Mouse (Mus musculus) lung, embryonic 16.5 days (tissue): ENCODE results near the gene Fabp1. TPM values are rescaled to one million over a fixed set of nuclear protein-coding genes. Genes with fewer than 3 reads are reported as not detected.

ENCODE experiments used
- ATAC-seq: fragments of 200-750 bp; cut with Nextera tagmentation; 2 replicates; pipeline ENCODE4 v1.8.0; 2017; ENCODE audit warnings: low read depth, mild to moderate bottlenecking, moderate library complexity
- H3K27ac ChIP-seq: fragments of 300-500 bp; sonication (generic); 2 replicates; pipeline ENCODE4 v1.5.1; 2014; ENCODE audit warnings: mild to moderate bottlenecking, control low read depth, low read length
- H3K27me3 ChIP-seq: fragments of 300-500 bp; sonication (generic); 2 replicates; pipeline ENCODE4 v1.6.1; 2014; ENCODE audit warnings: low read depth, low read length, mixed read lengths; ENCODE audit not compliant: control insufficient read depth, insufficient read depth
- H3K36me3 ChIP-seq: fragments of 300-500 bp; sonication (generic); 2 replicates; pipeline ENCODE4 v1.6.1; 2014; ENCODE audit warnings: low read length; ENCODE audit not compliant: control insufficient read depth, insufficient read depth
- H3K4me1 ChIP-seq: fragments of 300-500 bp; sonication (generic); replicated peaks from 2 replicates; pipeline ENCODE4 v1.6.1; 2014; ENCODE audit warnings: low read length, mixed read lengths; ENCODE audit not compliant: control insufficient read depth, insufficient read depth
- H3K4me2 ChIP-seq: fragments of 300-500 bp; sonication (generic); 2 replicates; pipeline ENCODE4 v1.6.1; 2014; ENCODE audit warnings: low read depth, low read length, control low read depth
- H3K4me3 ChIP-seq: fragments of 300-500 bp; sonication (generic); 2 replicates; pipeline ENCODE4 v1.5.1; 2014; ENCODE audit warnings: mild to moderate bottlenecking, low read length, control low read depth
- H3K9ac ChIP-seq: fragments of 300-500 bp; sonication (generic); 2 replicates; pipeline ENCODE4 v1.6.1; 2014; ENCODE audit warnings: low read length, control low read depth
- H3K9me3 ChIP-seq: fragments of 300-500 bp; sonication (generic); 2 replicates; pipeline ENCODE4 v1.6.1; 2016; ENCODE audit warnings: low read length; ENCODE audit not compliant: control insufficient read depth
- WGBS: fragments of 180-500 bp; shearing (Covaris S2); extraction: QIAGEN DNeasy Blood & Tissue Kit; methylation state at CpG from one replicate; pipeline ENCODE4 v1.1.7; 2014; 5-methylcytosine and 5-hydroxymethylcytosine counted together
- polyA plus RNA-seq: library from polyadenylated mRNA; unstranded; fragments of >200 nt; fragmentation: Nextera tagmentation; extraction: Ambion mirVana; gene quantifications from 2 replicates; pipeline ENCODE4 v1.2.1, GENCODE M21; 2015

The Fabp1 gene
- polyA plus RNA-seq, 1 experiment from 2014 or later, result 0.70 TPM

DNA sequence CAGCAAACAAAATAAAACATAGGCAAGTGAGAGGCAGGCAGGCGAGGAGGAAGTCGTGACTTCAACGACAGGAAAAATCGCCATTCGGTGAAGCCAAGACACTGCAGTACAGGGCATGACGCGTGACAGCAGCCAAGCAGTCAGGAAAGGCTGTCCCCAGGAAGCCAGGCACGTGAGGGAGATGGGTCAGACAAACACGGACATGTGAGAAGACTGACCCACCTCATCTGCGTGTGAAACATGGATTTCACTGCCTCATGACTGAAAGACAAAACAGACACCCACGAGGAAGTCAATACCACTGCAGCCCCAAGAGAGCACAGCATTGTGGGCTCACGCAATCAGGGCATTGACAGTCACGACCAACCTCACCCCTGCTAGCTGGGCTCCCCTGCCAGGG lies 35.5 kb downstream of the Fabp1 start:
- ATAC-seq, result no peak
- no peak overlapping the region for H3K9ac ChIP-seq
- no peaks in the 10 kb centered on the region for H3K9me3 ChIP-seq
- H3K4me3 ChIP-seq, result no peak overlapping the region
- H3K4me1 ChIP-seq, result no peaks in the 10 kb centered on the region
- no peaks in the 10 kb centered on the region for H3K36me3 ChIP-seq
- WGBS, result 62% methylated on average over 13 of the region's 13 CpGs
- no peaks in the 10 kb centered on the region for H3K27me3 ChIP-seq
- H3K4me2 ChIP-seq, result no peak overlapping the region
- H3K27ac ChIP-seq, result no peak overlapping the region

DNA sequence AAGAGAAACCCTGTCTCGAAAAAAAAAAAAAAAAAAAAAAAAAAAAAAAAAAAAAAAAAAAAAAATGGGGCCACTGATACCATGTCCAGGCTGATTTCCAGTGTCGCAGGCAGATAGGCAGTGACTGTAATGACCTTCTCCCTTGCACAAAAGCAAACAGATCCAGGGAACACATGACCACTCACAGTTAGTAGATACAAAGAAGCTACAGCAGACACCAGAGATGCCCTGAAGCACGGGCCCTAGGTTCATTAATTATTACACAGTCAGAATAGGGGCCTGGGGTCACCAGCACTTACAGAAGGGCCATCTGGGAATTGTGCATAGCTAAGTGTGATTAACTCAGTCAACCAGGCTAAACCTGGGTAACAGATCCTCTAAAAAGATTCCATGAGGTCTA lies 36.3 kb downstream of the Fabp1 start:
- H3K36me3 ChIP-seq, result no peaks in the 10 kb centered on the region
- no peak overlapping the region for H3K27ac ChIP-seq
- H3K27me3 ChIP-seq, result no peaks in the 10 kb centered on the region
- H3K4me1 ChIP-seq, result no peaks in the 10 kb centered on the region
- ATAC-seq, result no peak
- 71% methylated on average over 3 of the region's 3 CpGs for WGBS
- H3K9me3 ChIP-seq, result no peaks in the 10 kb centered on the region
- H3K4me2 ChIP-seq, result no peak overlapping the region
- H3K9ac ChIP-seq, result no peak overlapping the region
- H3K4me3 ChIP-seq, result no peak overlapping the region

DNA sequence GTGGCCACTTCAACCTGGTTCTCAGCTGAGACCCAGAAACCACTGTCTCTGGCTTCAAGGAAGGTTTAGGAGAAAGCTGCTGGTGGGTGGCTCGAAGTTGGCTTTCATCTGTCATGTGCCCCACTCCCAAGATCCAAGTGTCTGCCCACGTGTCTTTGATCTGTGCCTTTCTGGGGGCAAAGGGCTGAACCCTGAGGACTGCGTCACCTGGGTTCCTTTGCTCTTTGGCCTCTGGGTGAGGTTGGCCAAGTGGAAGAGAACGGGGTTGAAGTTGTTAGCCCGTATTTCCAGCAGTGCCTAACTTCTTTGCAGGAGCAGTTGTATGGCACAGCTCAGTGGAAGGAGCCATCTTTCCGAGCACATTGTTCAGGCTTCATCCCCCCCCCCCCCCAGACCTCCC lies 36.9 kb downstream of the Fabp1 start:
- Histone ChIP-seq H3K27ac (no peak overlapping the region), H3K36me3 (no peaks in the 10 kb centered on the region), H3K4me3 (no peak overlapping the region), H3K9ac (no peak overlapping the region), H3K27me3 (no peaks in the 10 kb centered on the region), H3K9me3 (no peaks in the 10 kb centered on the region), H3K4me2 (no peak overlapping the region), H3K4me1 (no peaks in the 10 kb centered on the region)
- 48% methylated on average over 6 of the region's 6 CpGs for WGBS
- ATAC-seq, result peak; percentile 43; the same call in 1 of the 2 replicates

DNA sequence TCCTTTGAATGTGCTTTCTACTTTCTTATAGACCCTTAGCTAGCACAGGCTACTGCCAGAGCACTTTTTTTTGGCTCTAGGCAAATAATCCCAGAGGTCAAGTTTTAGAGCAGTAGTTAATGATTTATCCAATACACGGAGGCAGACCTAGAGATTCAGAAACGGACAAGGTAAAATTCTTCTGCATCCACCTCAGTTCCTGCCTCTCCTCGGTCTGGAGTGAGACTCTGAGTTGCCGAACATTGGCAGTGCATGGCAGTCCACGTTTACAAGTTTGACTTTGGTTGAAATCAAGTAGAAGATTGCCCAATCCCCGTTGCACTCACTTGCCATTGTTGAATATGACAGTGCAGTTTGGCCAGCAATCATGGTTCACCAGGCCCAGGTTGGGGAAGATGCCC lies 37.4 kb downstream of the Fabp1 start:
- no peak overlapping the region for H3K4me3 ChIP-seq
- H3K9me3 ChIP-seq, result no peaks in the 10 kb centered on the region
- peak; percentile 65 for ATAC-seq
- H3K27me3 ChIP-seq, result no peaks in the 10 kb centered on the region
- 56% methylated on average over 6 of the region's 6 CpGs for WGBS
- no peak overlapping the region for H3K9ac ChIP-seq
- H3K36me3 ChIP-seq, result no peaks in the 10 kb centered on the region
- H3K27ac ChIP-seq, result peak overlapping the region; percentile 36
- H3K4me1 ChIP-seq, result no peaks in the 10 kb centered on the region
- no peak overlapping the region for H3K4me2 ChIP-seq

DNA sequence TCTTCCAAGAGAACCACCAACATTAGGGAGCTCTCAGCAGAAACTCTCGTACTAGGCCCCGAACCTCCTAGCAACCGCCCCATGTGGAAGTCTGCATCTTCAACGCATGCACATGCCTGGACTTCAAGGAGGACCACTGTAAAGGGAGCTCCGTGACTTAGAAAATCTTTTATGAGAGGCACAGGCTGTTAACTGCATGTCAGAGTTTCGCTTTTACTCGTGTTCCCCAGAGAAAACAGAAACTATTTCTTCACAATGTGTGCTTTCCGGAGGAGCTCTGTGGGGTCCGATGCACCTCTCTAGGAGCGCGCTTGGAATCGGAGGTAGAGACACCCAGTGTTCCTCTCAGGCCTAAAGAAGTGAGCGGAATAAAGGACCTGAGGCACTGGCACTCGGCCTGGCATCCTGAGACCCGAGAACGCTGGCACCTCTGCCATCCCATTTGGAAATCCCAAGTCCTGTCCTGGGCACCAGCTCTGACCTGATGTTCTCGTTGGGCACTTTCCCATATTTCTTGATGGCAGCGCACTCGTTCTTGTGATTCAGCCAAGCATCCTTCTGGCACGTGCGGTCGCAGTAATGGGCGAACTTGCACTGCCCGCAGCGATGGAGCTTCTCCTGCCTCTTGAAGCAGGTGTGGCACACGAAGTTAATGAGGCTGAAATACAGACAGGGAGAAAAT lies 39.6 kb downstream of the Fabp1 start:
- H3K27me3 ChIP-seq, result no peaks in the 10 kb centered on the region
- WGBS, result 89% methylated on average over 26 of the region's 26 CpGs
- no peak overlapping the region for H3K4me2 ChIP-seq
- H3K4me1 ChIP-seq, result no peaks in the 10 kb centered on the region
- no peak overlapping the region for H3K27ac ChIP-seq
- H3K9ac ChIP-seq, result no peak overlapping the region
- H3K4me3 ChIP-seq, result no peak overlapping the region
- H3K9me3 ChIP-seq, result no peaks in the 10 kb centered on the region
- ATAC-seq, result no peak
- no peaks in the 10 kb centered on the region for H3K36me3 ChIP-seq

DNA sequence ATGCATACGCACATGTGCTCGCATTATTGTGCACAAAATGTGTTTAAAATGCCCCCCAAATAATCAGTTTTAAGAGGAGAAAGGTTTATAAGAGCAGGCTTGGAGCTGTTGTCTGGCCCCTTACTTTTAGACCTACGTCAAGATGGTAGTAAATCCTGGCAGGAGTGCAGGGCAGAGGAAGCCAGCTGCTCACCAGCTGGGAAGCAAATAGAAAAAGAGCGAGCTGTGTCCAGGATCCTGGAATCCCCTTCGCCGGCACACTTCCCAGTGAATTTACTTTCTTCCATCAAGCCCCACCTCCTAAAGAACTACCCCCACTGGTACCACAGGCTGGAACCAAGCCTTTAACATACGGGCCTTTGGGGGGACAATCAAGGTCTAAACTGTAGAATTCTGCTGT lies 41.2 kb downstream of the Fabp1 start:
- 63% methylated on average over 7 of the region's 7 CpGs for WGBS
- H3K27ac ChIP-seq, result no peak overlapping the region
- H3K9me3 ChIP-seq, result no peaks in the 10 kb centered on the region
- ATAC-seq, result no peak
- H3K27me3 ChIP-seq, result no peaks in the 10 kb centered on the region
- no peaks in the 10 kb centered on the region for H3K36me3 ChIP-seq
- H3K9ac ChIP-seq, result no peak overlapping the region
- no peak overlapping the region for H3K4me2 ChIP-seq
- no peaks in the 10 kb centered on the region for H3K4me1 ChIP-seq
- no peak overlapping the region for H3K4me3 ChIP-seq

DNA sequence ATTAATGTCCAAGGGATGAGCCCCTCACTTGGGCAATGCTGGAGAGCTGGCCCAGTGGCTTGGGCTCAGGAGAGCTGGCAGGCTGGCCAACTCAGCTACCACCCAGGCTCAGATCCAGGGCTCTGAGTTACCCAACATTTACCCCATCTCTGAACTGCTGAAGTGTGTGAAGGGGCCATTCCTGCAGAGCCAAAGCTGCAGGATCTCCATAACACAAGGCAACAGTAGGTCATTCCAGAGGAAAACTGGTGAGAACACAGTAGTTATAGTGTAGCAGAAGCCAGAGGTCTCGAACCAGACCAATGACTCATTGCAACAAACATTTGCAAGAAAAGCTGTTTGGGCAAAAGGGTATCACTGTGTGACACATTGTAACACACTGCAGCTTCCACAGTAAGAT lies 43.2 kb downstream of the Fabp1 start:
- Histone ChIP-seq H3K4me1 (no peaks in the 10 kb centered on the region), H3K4me2 (no peak overlapping the region), H3K36me3 (no peaks in the 10 kb centered on the region), H3K4me3 (no peak overlapping the region), H3K9me3 (no peaks in the 10 kb centered on the region), H3K9ac (no peak overlapping the region), H3K27me3 (no peaks in the 10 kb centered on the region), H3K27ac (no peak overlapping the region)
- ATAC-seq, result no peak
- 68% methylated on average over 1 of the region's 1 CpGs for WGBS

DNA sequence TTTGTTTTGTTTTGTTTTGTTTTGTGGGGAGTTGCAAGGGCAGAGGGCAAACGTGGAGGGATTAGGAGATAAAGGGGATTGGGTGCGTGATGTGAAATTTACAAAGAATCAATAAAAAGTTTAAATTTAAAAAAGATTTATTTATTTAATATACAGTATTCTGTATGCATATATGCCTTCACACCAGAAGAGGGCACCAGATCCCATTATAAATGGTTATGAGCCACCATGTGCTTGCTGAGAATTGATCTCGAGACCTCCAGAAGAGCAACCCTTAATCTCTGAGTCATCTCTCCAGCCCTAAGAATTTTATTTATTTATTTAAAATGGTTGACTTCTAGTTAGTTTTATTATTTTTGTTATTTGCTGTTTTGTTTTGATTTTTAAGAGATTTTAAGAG lies 43.6 kb downstream of the Fabp1 start:
- no peaks in the 10 kb centered on the region for H3K4me1 ChIP-seq
- WGBS, result 87% methylated on average over 3 of the region's 3 CpGs
- H3K27ac ChIP-seq, result no peak overlapping the region
- no peaks in the 10 kb centered on the region for H3K27me3 ChIP-seq
- H3K4me2 ChIP-seq, result no peak overlapping the region
- no peaks in the 10 kb centered on the region for H3K9me3 ChIP-seq
- H3K4me3 ChIP-seq, result no peak overlapping the region
- H3K9ac ChIP-seq, result no peak overlapping the region
- no peaks in the 10 kb centered on the region for H3K36me3 ChIP-seq
- no peak for ATAC-seq

DNA sequence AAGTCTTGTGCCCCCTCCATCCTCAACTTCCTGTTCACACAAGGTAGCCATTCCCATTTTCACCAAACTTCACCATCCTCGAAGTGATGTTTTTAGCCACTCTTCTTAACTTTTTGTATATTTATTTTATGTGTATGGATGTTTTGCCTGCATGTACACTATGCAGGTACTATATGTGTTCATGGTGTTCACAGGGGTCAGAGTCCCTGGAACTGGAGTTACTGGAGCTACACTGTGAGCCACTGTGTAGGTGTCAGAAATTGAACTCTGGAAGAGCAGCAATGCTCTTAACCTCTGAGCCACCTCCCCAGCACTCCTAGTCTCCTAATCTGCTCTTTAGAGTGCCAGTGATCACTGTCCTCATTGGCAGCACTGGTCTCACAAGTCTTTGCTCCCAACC lies 48.8 kb downstream of the Fabp1 start:
- Histone ChIP-seq H3K27me3 (no peaks in the 10 kb centered on the region), H3K27ac (no peak overlapping the region), H3K4me1 (no peaks in the 10 kb centered on the region), H3K9me3 (no peaks in the 10 kb centered on the region), H3K36me3 (no peaks in the 10 kb centered on the region), H3K4me3 (no peak overlapping the region), H3K9ac (no peak overlapping the region), H3K4me2 (no peak overlapping the region)
- WGBS, result 83% methylated on average over 1 of the region's 1 CpGs
- no peak for ATAC-seq

DNA sequence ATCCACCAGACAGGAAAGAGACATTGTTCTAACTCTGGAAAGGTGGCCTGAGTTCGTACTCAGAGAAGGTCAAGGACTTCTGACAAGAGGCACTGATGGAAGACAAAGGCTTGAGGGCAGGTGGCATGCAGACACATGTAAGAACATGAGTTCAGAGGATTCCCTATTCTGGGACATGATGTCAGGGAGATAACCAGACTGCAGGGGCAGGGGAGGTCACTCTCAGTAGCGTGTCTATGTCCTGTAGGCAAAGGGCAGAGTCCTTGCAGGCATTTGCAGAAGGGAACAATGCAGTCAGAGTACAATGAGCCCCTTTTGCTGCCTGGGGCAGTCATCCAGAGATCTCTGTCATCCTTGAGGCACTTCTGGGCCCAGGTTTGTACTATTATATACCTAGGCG lies 50.0 kb downstream of the Fabp1 start:
- no peak for ATAC-seq
- no peak overlapping the region for H3K4me3 ChIP-seq
- no peak overlapping the region for H3K9ac ChIP-seq
- no peaks in the 10 kb centered on the region for H3K4me1 ChIP-seq
- WGBS, result 60% methylated on average over 3 of the region's 3 CpGs
- no peaks in the 10 kb centered on the region for H3K9me3 ChIP-seq
- no peak overlapping the region for H3K4me2 ChIP-seq
- H3K27ac ChIP-seq, result no peak overlapping the region
- H3K27me3 ChIP-seq, result no peaks in the 10 kb centered on the region
- H3K36me3 ChIP-seq, result no peaks in the 10 kb centered on the region
